Mouse (Mus musculus) right cerebral cortex, postnatal 36 days (tissue): ENCODE measurements at regions not wholly inside any gene's neighbourhood (a gene's known extent, or its start where the extent isn't known, plus 50 kb on each side); places are given as distances from the start of the nearest gene placed in this dataset.
"Not testable (repeated sequence)": the region's sequence is repeated elsewhere in the genome, so short reads cannot be mapped to it uniquely, and the experiment has no call there.

Source experiments
- DNase-seq, 2 experiments: peaks; one replicate each; pipeline ENCODE4 v3.0.0; 2022; ENCODE audit warnings: low spot score in 2 of 2, mixed read lengths in 1 of 2

DNA sequence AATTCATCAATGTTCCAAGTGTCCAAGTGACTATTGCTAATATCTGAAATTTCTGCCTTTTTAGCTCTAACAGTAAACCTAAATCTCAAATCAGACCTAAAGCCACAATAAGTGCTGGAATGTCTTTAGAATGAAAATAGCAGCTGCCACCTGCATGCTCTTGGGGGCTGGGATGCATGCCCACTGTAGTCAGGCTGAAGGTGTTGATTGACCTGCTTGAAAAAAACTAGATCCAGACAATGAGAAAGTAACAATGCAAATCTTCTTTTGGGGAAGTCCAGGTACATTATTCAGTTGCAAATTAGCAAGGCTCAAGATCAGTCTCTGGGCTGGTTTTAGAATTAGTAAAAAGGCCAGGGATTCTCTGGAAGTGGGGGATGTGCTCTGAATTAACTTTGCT lies 1759.9 kb upstream of the Slc39a10 start:
- DNase-seq = not testable (repeated sequence)

DNA sequence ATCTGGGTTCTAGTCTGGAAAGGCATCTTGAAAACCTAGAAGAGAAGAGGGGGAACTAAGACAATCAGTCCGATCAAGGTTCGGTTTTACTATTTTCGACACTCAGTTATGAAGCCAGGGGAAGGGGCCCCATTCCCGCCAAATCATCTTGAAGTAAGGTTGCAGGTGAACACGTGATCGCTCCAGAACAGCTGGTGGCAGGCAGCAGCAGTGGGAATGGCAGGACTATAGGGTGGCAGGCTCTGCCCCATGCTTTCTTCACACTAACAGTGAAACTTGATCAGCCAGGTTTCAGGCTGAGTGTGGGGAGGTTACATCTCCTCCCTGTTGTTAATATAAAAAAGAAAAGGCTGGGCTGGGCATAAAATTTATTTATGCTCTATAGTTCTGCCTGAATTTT lies 1758.7 kb upstream of the Slc39a10 start:
- no peak for DNase-seq

DNA sequence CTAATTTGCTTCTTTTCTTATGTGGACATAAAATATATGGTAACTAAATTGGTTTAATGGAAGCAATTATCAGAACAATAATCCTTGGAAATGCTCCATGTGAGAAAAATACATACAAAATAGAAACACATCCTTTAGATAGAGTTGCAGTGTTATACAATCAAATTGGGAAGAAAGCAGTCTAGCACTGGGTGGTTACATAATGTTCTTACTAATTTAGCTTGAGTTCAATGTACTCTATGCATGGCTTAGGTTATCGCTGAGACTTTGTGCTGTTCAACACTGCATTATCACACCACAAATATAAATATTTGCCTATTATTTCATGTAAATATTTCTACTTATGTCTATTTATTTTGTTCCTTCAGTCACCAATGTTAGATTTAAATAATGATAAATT lies 1724.5 kb upstream of the Slc39a10 start:
- DNase-seq = no peak

DNA sequence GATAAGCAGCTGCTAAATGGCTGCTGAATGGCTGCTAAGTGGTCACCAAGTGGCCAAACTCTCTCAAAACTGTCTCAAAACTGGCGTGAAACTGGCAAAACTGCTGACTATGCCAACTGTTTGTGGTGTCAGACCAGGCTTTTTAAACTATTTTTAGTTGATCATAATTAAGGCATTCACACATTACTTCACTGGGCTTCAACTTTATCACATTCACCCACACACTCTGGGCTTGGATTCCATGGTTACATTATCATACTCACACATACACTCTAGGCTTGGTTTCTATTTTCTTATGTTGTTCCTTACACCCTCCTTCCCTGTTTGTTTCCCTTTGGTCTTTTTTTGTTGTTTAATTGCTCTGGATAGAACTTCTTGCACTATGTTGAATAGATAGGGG lies 1716.4 kb upstream of the Slc39a10 start:
- DNase-seq = peak; percentile 4 to 50
